Mouse (Mus musculus): ENCODE measurements around the gene Acsf3.

DNA sequence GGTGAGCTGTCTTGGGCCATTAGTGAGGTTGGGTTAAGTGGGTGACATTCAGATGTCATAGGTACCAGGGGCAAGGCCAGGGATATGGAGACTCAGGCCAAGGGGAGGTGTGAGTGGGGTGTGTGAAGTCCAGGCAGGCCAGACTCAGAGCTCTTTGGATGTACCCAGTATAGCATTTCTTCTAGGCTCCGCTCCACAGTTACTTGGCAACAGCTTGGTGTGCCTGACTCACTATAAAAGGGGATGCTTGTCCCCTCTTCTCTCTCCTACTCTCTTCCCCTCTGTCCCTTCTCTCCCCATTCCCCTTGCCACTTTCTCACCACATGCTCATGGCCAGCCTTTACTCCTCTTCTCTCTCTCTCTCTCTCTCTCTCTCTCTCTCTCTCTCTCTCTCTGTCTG, 27.5 kb upstream of the Acsf3 start:
- TF ChIP-seq CTCF (IDR thresholded peaks at IDR 0.05; ENCODE audit: low read depth): no peak
- no peak for TF ChIP-seq EP300 (IDR thresholded peaks at IDR 0.05; ENCODE audit: low read depth)

Data from liver, postnatal 0 days (tissue).